ENCODE assay signal across 10 mouse cellular contexts in genomic region chr4:153082166-153082565, GRCm38 (mm10).
A peak's percentile ranks its signal among the peaks of the same experiment; 100 is the strongest.
DNase-seq lines count a peak whose midpoint lies in the region; ATAC-seq and TF ChIP-seq lines count a peak whose summit lies in the region.
"Had no signal": no experiment of that assay in that cellular context is flagged by ENCODE, and none has a peak within 500 bp of the region (broad histone marks: within the 10 kb centered on the region; RNA-seq: fewer than 3 reads in every experiment).

No protein-coding gene starts in this region.

- no peak overlapping the region for H3K4me3 ChIP-seq in kidney, adult 2 months (ENCODE audit: insufficient read depth, low read depth, low read length)
- H3K4me3 ChIP-seq in midbrain, embryonic 10.5 days = no peak overlapping the region
- no peak overlapping the region for H3K4me3 ChIP-seq in midbrain, embryonic 11.5 days (ENCODE audit: low read depth, low read length)
- H3K4me3 ChIP-seq in stomach, embryonic 16.5 days (replicated peaks; ENCODE audit: low read length) = no peak overlapping the region
- H3K4me3 ChIP-seq: heart, embryonic 15.5 days had no signal

- DNase-seq in kidney, adult 2 months = peak; percentile 2
- DNase-seq in kidney, adult 11 months = no peak
- peak; percentile 22 for DNase-seq in midbrain, embryonic 10.5 days (ENCODE audit: low spot score)
- DNase-seq in midbrain, embryonic 11.5 days (ENCODE audit: low spot score, missing footprints) = no peak
- peak; percentile 49 for DNase-seq in kidney, postnatal 10 days
- no peak for DNase-seq in urinary bladder, adult 2 months (ENCODE audit: low spot score)

- WGBS in kidney, adult 2 months = 32% methylated on average over 14 of the region's 14 CpGs
- 52% methylated on average over 14 of the region's 14 CpGs for WGBS in midbrain, embryonic 10.5 days
- 50% methylated on average over 14 of the region's 14 CpGs for WGBS in midbrain, embryonic 11.5 days
- 23% methylated on average over 14 of the region's 14 CpGs for WGBS in stomach, embryonic 16.5 days

- no peaks in the 10 kb centered on the region for H3K36me3 ChIP-seq in kidney, adult 2 months (ENCODE audit: control insufficient read depth, insufficient read depth, low read length)
- H3K36me3 ChIP-seq in midbrain, embryonic 10.5 days = no peaks in the 10 kb centered on the region
- no peaks in the 10 kb centered on the region for H3K36me3 ChIP-seq in midbrain, embryonic 11.5 days (ENCODE audit: control insufficient read depth, insufficient read depth, low read length)
- H3K36me3 ChIP-seq in stomach, embryonic 16.5 days (ENCODE audit: control insufficient read depth, insufficient read depth, low read length) = no peaks in the 10 kb centered on the region
- H3K36me3 ChIP-seq: heart, embryonic 15.5 days had no signal

- no peak overlapping the region for H3K4me2 ChIP-seq in midbrain, embryonic 11.5 days
- H3K4me2 ChIP-seq in stomach, embryonic 16.5 days (ENCODE audit: low read depth, low read length) = no peak overlapping the region; the same call in 1 of the 2 replicates
- H3K4me2 ChIP-seq: heart, embryonic 15.5 days had no signal

- TF ChIP-seq CTCF in kidney, adult 2 months (conservative IDR thresholded peaks at IDR 0.05; ENCODE audit: insufficient read depth, insufficient read length, low read depth, low read length) = no peak

- no peaks in the 10 kb centered on the region for H3K9me3 ChIP-seq in midbrain, embryonic 10.5 days (replicated peaks)
- H3K9me3 ChIP-seq in midbrain, embryonic 11.5 days (ENCODE audit: control insufficient read depth, low read length) = no peaks in the 10 kb centered on the region
- H3K9me3 ChIP-seq in stomach, embryonic 16.5 days (replicated peaks; ENCODE audit: control insufficient read depth, low read length) = no peaks in the 10 kb centered on the region
- H3K9me3 ChIP-seq: heart, embryonic 15.5 days had no signal

- H3K27me3 ChIP-seq in kidney, adult 2 months (replicated peaks; ENCODE audit: control insufficient read depth, insufficient read depth, low read length) = no peaks in the 10 kb centered on the region
- 0 out of 2 replicates have a peak, but pooled peaks cover 10% of the 10 kb centered on the region for H3K27me3 ChIP-seq in midbrain, embryonic 10.5 days (ENCODE audit: low read depth, poor library complexity, severe bottlenecking)
- no peaks in the 10 kb centered on the region for H3K27me3 ChIP-seq in midbrain, embryonic 11.5 days (ENCODE audit: control insufficient read depth, insufficient read depth, low read length)
- H3K27me3 ChIP-seq in stomach, embryonic 16.5 days (ENCODE audit: control insufficient read depth, insufficient read depth, low read length) = no peaks in the 10 kb centered on the region; the same call in 1 of the 2 replicates
- H3K27me3 ChIP-seq: heart, embryonic 15.5 days had no signal

- ATAC-seq in midbrain, embryonic 11.5 days (ENCODE audit: low FRiP score) = no peak
- 0 out of 2 replicates have a peak, but pooled peaks have one; percentile 33 for ATAC-seq in stomach, embryonic 16.5 days (ENCODE audit: insufficient read depth, low FRiP score)
- ATAC-seq: forebrain, embryonic 16.5 days; intestine, embryonic 16.5 days had no signal

- H3K4me1 ChIP-seq in kidney, adult 2 months (ENCODE audit: control insufficient read depth, insufficient read depth, low read length) = no peaks in the 10 kb centered on the region
- H3K4me1 ChIP-seq in midbrain, embryonic 10.5 days = peaks cover 7% of the 10 kb centered on the region; the same call in 1 of the 2 replicates
- no peaks in the 10 kb centered on the region for H3K4me1 ChIP-seq in midbrain, embryonic 11.5 days (ENCODE audit: control insufficient read depth, insufficient read depth, low read length)
- H3K4me1 ChIP-seq in stomach, embryonic 16.5 days (ENCODE audit: control insufficient read depth, insufficient read depth, low read length) = no peaks in the 10 kb centered on the region
- H3K4me1 ChIP-seq: heart, embryonic 15.5 days had no signal

- no peak overlapping the region for H3K27ac ChIP-seq in kidney, adult 2 months (ENCODE audit: insufficient read depth, low read depth, low read length)
- H3K27ac ChIP-seq in midbrain, embryonic 10.5 days (replicated peaks) = no peak overlapping the region
- no peak overlapping the region for H3K27ac ChIP-seq in midbrain, embryonic 11.5 days (ENCODE audit: low read depth, low read length)
- H3K27ac ChIP-seq in stomach, embryonic 16.5 days (ENCODE audit: low read length) = no peak overlapping the region
- H3K27ac ChIP-seq: heart, embryonic 15.5 days had no signal

- no peak overlapping the region for H3K9ac ChIP-seq in midbrain, embryonic 11.5 days (ENCODE audit: low read length)
- no peak overlapping the region for H3K9ac ChIP-seq in stomach, embryonic 16.5 days (ENCODE audit: low read length)
- H3K9ac ChIP-seq: heart, embryonic 15.5 days had no signal

- no peak for TF ChIP-seq POLR2A in kidney, adult 2 months (IDR thresholded peaks at IDR 0.05; ENCODE audit: low read depth, low read length)

Comparison
In these comparisons a context has a peak if more than half of its experiments do, and no peak if none do; other contexts are left out.
1. DNase-seq: peak in kidney, adult 2 months (single experiment), midbrain, embryonic 10.5 days (single experiment) and kidney, postnatal 10 days (single experiment); none in kidney, adult 11 months (single experiment), midbrain, embryonic 11.5 days (single experiment) and urinary bladder, adult 2 months (single experiment).